Mouse (Mus musculus) heart, postnatal 0 days (tissue): Measurements from ENCODE around the gene Kctd21.

Experiments used
- CTCF ChIP-seq: IDR thresholded peaks from 2 replicates; pipeline ENCODE4 v1.5.1; 2016; ENCODE audit warnings: antibody characterized with exemption, control low read depth, low read depth
- EP300 ChIP-seq: IDR thresholded peaks from 2 replicates; pipeline ENCODE4 v1.6.1; 2016; ENCODE audit warnings: antibody characterized with exemption, low read depth

DNA sequence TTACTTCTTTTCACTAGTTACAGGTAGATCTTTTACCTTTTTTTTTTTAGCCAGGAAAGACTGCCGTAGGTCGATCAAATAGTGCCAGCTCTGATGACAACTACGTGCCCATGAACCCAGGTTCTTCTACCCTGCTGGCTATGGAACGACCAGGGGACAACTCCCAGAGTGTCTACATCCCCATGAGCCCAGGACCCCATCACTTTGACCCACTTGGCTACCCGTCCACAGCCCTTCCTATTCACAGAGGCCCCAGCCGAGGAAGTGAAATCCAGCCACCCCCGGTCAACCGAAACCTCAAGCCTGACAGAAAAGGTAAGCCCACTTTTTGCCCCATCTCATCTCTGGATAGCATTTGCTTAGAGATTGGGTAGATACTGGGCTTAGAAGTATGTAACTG, 30.8 kb upstream of the Kctd21 start:
- TF ChIP-seq CTCF, result no peak
- TF ChIP-seq EP300, result no peak
